Mouse (Mus musculus): Measurements from ENCODE around the gene Hspb9. TPM values are rescaled to one million over a fixed set of nuclear protein-coding genes. Genes with fewer than 3 reads are reported as not detected.
A peak's percentile ranks its signal among the peaks of the same experiment; 100 is the strongest.

Hspb9 gene
- polyA plus RNA-seq, 1 experiment from 2014 or later = 0.24 TPM

DNA sequence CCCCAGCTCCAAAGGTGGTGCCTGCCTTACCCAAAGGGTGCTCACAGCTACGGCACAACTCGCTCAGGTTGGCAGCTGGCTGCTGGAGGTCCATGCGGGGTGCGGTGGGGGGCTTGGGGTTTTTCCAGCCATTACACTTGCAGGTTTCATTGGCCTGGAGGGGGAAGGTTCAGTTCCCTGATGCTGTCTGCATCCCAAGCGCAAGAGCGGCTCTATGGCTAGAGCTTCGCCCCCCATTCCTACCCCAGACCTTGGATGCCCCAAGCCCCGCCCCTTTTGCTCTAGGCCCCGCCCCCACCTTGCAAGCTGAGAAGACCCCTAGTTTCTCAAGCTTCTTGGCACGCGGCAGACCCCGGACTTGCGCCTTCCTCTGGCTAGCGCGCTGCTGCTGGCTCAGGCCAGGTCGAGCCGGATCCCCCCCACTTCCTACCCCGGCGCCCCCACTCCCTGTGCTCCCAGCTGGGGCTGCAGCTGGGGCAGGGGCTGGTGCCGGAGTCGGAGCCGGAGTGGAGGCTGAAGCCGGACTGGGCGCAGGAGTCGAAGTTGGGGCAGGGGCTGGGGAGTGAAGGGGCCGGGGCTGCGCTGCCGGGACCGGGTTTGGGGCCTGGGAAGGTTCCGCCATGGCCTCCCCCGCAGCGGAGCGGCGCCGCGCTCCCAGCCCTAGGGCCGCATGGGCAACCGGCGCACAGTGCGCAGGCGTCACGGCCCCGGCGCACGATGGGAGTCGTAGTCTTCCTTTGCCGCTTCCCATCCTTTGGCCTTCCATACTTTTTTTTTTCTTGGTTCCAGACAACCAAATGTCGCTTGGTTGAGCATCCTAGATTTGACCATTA lies 1.7 kb upstream of the Hspb9 start, which contains the start of gene Kat2a:
Gene Kat2a (minus strand): TSS at position 683 of the 833 bp plus-strand sequence.
- Histone ChIP-seq H3K4me2 (ENCODE audit: low read depth, low read length) (peak within 1 kb of the TSS; percentile 78), H3K9me3 (replicated peaks; ENCODE audit: control insufficient read depth, low read length) (no peaks in the 10 kb centered on the region), H3K9ac (ENCODE audit: low read length) (peak within 1 kb of the TSS; percentile 95), H3K27ac (ENCODE audit: low read length) (peak within 1 kb of the TSS; percentile 66), H3K4me3 (ENCODE audit: low read length) (peak within 1 kb of the TSS; percentile 90), H3K4me1 (ENCODE audit: control insufficient read depth, insufficient read depth, low read length) (peaks cover 22% of the 10 kb centered on the region), H3K27me3 (ENCODE audit: control insufficient read depth, insufficient read depth, low read length) (no peaks in the 10 kb centered on the region), H3K36me3 (ENCODE audit: control insufficient read depth, insufficient read depth) (peaks cover 36% of the 10 kb centered on the region)
- WGBS = 2% methylated on average over 48 of the region's 48 CpGs
- ATAC-seq (replicated peaks; ENCODE audit: extremely low read depth, insufficient read depth, low FRiP score) = peak; percentile 85

DNA sequence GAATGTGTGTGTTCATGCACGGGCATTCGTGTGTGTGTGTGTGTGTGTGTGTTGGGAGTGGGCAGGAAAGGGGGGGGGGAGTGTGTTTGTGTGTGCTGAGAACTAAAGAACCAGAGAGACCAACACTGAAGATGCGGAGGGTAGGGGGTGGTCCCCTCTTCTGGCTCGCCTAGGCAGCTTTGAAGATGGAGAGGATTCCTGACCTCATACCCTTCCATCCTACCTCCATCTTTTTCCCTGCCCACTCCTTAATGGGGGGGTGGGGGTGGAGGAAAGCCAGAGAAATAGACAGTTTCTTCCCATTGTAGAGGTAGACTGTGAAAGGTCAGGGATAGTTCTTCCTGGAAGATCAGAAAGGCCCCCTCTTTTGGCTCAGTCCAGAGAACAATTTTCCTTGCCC lies 476 bp upstream of the Hspb9 start:
- 71% methylated on average over 4 of the region's 4 CpGs for WGBS
- no peak for ATAC-seq (replicated peaks; ENCODE audit: extremely low read depth, insufficient read depth, low FRiP score)

DNA sequence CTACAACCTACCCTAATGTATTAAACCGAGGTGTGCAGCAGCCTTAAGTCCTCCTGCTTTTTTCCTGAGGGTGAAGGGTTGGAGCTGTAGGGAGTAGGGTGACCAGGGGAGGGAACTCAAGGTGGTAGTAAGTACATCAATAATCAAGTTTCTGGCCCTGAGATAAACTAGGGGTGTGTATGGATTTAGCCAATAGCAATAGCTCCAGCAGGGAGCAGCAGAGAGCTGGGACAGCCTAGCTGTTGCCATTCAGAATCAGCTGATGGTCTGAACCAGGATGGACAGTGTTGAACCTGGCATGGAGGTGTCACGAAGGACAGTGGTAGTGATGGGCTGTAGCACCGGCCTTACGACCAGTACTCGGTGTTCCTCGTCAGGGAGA lies 875 bp downstream of the Hspb9 start:
- no peak overlapping the region for H3K9ac ChIP-seq (ENCODE audit: low read length)

More for the DNA sequence above, 476 bp upstream of the Hspb9 start:
- no peaks in the 10 kb centered on the region for H3K9me3 ChIP-seq (replicated peaks; ENCODE audit: control insufficient read depth, low read length)
- peak overlapping the region; percentile 66 for H3K27ac ChIP-seq (ENCODE audit: low read length)
- peak overlapping the region; percentile 59 for H3K4me2 ChIP-seq (ENCODE audit: low read depth, low read length)
- H3K9ac ChIP-seq (ENCODE audit: low read length) = peak overlapping the region; percentile 53
- H3K36me3 ChIP-seq (ENCODE audit: control insufficient read depth, insufficient read depth) = peaks cover 34% of the 10 kb centered on the region
- peaks cover 22% of the 10 kb centered on the region for H3K4me1 ChIP-seq (ENCODE audit: control insufficient read depth, insufficient read depth, low read length)
- peak overlapping the region; percentile 34; the same call in 1 of the 2 replicates for H3K4me3 ChIP-seq (ENCODE audit: low read length)
- no peaks in the 10 kb centered on the region for H3K27me3 ChIP-seq (ENCODE audit: control insufficient read depth, insufficient read depth, low read length)

DNA sequence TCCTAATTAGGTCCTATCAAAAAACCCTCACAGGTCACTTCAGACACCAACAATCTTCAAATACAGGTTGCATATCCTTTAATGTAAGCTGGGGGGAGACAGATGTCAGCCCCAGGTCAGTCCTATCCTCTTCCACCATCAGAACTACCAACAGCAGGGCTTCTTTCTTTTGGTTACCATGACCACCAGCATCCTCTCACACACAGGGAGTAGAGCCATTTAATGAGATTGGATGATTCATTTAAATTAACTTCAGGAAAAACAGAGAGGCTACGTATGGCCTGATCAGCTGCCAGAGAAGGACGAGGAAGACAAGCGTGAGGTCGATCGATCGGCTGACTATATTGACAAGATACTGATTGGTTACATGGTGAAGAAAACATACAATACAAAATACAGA lies 1.3 kb downstream of the Hspb9 start:
- Histone ChIP-seq H3K4me1 (ENCODE audit: control insufficient read depth, insufficient read depth, low read length) (peaks cover 29% of the 10 kb centered on the region), H3K27me3 (ENCODE audit: control insufficient read depth, insufficient read depth, low read length) (no peaks in the 10 kb centered on the region), H3K4me2 (ENCODE audit: low read depth, low read length) (no peak overlapping the region), H3K9ac (ENCODE audit: low read length) (no peak overlapping the region), H3K36me3 (ENCODE audit: control insufficient read depth, insufficient read depth) (peaks cover 24% of the 10 kb centered on the region), H3K9me3 (replicated peaks; ENCODE audit: control insufficient read depth, low read length) (no peaks in the 10 kb centered on the region), H3K4me3 (ENCODE audit: low read length) (no peak overlapping the region), H3K27ac (ENCODE audit: low read length) (no peak overlapping the region)
- WGBS = 93% methylated on average over 6 of the region's 6 CpGs
- ATAC-seq (replicated peaks; ENCODE audit: extremely low read depth, insufficient read depth, low FRiP score) = no peak

More for the DNA sequence above, 875 bp downstream of the Hspb9 start:
- H3K4me3 ChIP-seq (ENCODE audit: low read length) = no peak overlapping the region; the same call in 1 of the 2 replicates
- peak overlapping the region; percentile 59; the same call in 1 of the 2 replicates for H3K4me2 ChIP-seq (ENCODE audit: low read depth, low read length)
- H3K4me1 ChIP-seq (ENCODE audit: control insufficient read depth, insufficient read depth, low read length) = peaks cover 25% of the 10 kb centered on the region
- peaks cover 24% of the 10 kb centered on the region for H3K36me3 ChIP-seq (ENCODE audit: control insufficient read depth, insufficient read depth)
- WGBS = 33% methylated on average over 6 of the region's 6 CpGs
- no peaks in the 10 kb centered on the region for H3K27me3 ChIP-seq (ENCODE audit: control insufficient read depth, insufficient read depth, low read length)
- ATAC-seq (replicated peaks; ENCODE audit: extremely low read depth, insufficient read depth, low FRiP score) = peak; percentile 21; the same call in 1 of the 2 replicates
- no peaks in the 10 kb centered on the region for H3K9me3 ChIP-seq (replicated peaks; ENCODE audit: control insufficient read depth, low read length)
- H3K27ac ChIP-seq (ENCODE audit: low read length) = peak overlapping the region; percentile 9

DNA sequence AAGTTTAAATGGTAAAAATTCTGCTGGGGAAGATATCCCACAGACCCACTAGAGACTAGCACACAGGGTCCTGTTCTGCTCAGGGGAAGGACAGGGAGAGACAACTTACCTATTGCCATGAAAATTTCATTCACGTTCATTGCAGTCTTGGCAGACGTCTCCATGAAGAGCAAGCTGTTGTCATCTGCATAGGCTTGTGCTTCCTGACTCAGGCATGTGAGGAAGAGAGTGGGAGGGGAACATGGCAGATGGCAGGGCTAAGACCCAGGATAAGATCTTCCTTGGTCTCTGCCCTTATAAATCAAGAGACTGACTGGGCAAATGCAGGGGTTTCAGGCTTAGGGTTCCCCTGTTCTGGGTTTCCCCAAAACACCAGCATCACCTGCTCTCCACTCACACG lies 3.0 kb downstream of the Hspb9 start:
- H3K36me3 ChIP-seq (ENCODE audit: control insufficient read depth, insufficient read depth) = peaks cover 22% of the 10 kb centered on the region
- H3K4me3 ChIP-seq (ENCODE audit: low read length) = no peak overlapping the region
- H3K4me2 ChIP-seq (ENCODE audit: low read depth, low read length) = no peak overlapping the region
- no peak overlapping the region for H3K27ac ChIP-seq (ENCODE audit: low read length)
- H3K4me1 ChIP-seq (ENCODE audit: control insufficient read depth, insufficient read depth, low read length) = peaks cover 41% of the 10 kb centered on the region
- 84% methylated on average over 3 of the region's 3 CpGs for WGBS
- no peaks in the 10 kb centered on the region for H3K9me3 ChIP-seq (replicated peaks; ENCODE audit: control insufficient read depth, low read length)
- no peak for ATAC-seq (replicated peaks; ENCODE audit: extremely low read depth, insufficient read depth, low FRiP score)
- no peaks in the 10 kb centered on the region for H3K27me3 ChIP-seq (ENCODE audit: control insufficient read depth, insufficient read depth, low read length)
- no peak overlapping the region for H3K9ac ChIP-seq (ENCODE audit: low read length)

DNA sequence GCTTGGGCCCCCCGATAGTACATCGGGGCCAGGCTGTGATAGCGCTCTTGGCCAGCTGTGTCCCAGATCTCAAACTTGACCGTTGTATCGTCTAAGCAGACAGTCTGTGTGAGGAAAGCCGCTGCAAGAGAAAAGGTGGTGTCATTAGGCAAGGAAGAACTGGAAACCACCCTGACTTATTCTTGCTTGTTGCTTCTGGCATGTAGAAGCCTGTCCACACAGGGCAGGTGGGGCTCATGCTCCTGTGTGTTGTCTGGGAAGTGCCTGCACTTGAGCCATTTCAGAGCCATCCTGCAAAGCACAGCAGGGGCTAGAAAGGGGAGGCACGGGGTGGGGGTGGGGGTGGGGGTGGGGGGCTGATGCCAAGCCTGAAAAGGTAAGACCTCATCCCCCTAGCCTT lies 4.8 kb downstream of the Hspb9 start:
- no peak for ATAC-seq (replicated peaks; ENCODE audit: extremely low read depth, insufficient read depth, low FRiP score)
- Histone ChIP-seq H3K9me3 (replicated peaks; ENCODE audit: control insufficient read depth, low read length) (no peaks in the 10 kb centered on the region), H3K27me3 (ENCODE audit: control insufficient read depth, insufficient read depth, low read length) (no peaks in the 10 kb centered on the region), H3K4me3 (ENCODE audit: low read length) (no peak overlapping the region), H3K4me1 (ENCODE audit: control insufficient read depth, insufficient read depth, low read length) (peaks cover 48% of the 10 kb centered on the region), H3K9ac (ENCODE audit: low read length) (no peak overlapping the region), H3K27ac (ENCODE audit: low read length) (no peak overlapping the region), H3K36me3 (ENCODE audit: control insufficient read depth, insufficient read depth) (peaks cover 22% of the 10 kb centered on the region), H3K4me2 (ENCODE audit: low read depth, low read length) (no peak overlapping the region)
- 89% methylated on average over 7 of the region's 7 CpGs for WGBS

DNA sequence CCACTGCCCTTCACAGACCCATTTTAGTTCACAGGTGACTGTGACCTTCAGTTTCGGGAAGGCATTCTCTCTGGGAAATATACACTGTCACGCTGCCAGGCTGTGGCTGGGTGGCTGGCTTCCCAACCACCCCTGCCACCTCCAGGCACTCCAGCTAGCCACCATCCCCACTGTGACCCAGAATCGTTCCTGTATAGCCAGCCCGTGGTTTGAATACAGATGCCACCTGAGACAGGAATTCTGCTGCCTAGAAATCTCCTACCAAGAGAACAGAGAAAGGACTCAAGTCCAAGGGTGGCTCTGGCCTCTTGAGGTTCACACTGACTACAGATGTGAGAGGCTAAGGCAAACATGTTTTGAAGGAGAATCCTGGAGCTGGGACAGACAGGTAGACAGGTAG lies 5.2 kb downstream of the Hspb9 start:
- no peak for ATAC-seq (replicated peaks; ENCODE audit: extremely low read depth, insufficient read depth, low FRiP score)
- Histone ChIP-seq H3K4me1 (ENCODE audit: control insufficient read depth, insufficient read depth, low read length) (peaks cover 47% of the 10 kb centered on the region), H3K4me3 (ENCODE audit: low read length) (no peak overlapping the region), H3K36me3 (ENCODE audit: control insufficient read depth, insufficient read depth) (peaks cover 22% of the 10 kb centered on the region), H3K9ac (ENCODE audit: low read length) (no peak overlapping the region), H3K27ac (ENCODE audit: low read length) (no peak overlapping the region), H3K9me3 (replicated peaks; ENCODE audit: control insufficient read depth, low read length) (no peaks in the 10 kb centered on the region), H3K4me2 (ENCODE audit: low read depth, low read length) (no peak overlapping the region), H3K27me3 (ENCODE audit: control insufficient read depth, insufficient read depth, low read length) (no peaks in the 10 kb centered on the region)
- 67% methylated on average over 4 of the region's 4 CpGs for WGBS

DNA sequence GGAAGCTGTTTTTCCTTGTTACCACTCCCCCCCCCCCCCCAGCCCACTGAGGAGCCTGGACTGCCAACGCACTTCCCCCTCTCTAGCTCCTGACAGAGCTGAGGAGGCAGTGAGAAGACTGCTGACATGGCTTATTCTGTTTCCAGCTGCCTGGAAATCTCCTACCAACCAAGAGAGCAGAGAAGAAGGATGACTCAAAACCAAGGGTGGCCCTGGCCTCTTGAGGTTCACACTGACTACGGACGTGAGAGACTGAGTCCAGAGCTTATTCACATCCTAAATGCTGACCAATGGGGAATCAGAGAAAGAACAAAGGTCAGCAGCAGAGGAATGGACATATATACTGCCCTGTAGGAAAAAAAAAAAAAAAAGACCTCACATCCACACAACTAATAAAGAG lies 5.7 kb downstream of the Hspb9 start:
- no peak for ATAC-seq (replicated peaks; ENCODE audit: extremely low read depth, insufficient read depth, low FRiP score)
- no peak overlapping the region for H3K27ac ChIP-seq (ENCODE audit: low read length)
- 61% methylated on average over 3 of the region's 3 CpGs for WGBS
- no peak overlapping the region for H3K9ac ChIP-seq (ENCODE audit: low read length)
- peaks cover 45% of the 10 kb centered on the region for H3K4me1 ChIP-seq (ENCODE audit: control insufficient read depth, insufficient read depth, low read length)
- H3K4me2 ChIP-seq (ENCODE audit: low read depth, low read length) = no peak overlapping the region
- no peaks in the 10 kb centered on the region for H3K27me3 ChIP-seq (ENCODE audit: control insufficient read depth, insufficient read depth, low read length)
- H3K4me3 ChIP-seq (ENCODE audit: low read length) = no peak overlapping the region
- peaks cover 22% of the 10 kb centered on the region for H3K36me3 ChIP-seq (ENCODE audit: control insufficient read depth, insufficient read depth)
- H3K9me3 ChIP-seq (replicated peaks; ENCODE audit: control insufficient read depth, low read length) = no peaks in the 10 kb centered on the region

DNA sequence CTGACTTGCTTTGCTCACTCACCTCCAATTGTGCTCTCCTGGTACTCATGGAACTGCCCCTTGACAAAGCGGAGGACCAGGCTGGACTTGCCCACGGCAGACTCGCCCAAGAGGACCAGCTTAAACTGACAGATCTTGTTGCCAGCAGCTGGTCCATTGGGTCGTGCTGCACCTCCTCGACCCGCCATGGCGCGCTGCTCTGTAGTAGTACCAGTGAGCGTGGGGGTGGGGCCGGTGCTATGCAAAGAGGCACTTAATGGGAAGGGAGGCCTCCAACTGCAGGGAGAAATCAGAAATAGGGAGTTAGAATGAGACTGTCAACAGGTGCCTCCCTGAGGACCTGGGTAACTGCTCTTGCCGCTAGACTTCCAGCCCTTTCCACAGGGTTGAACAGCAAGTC lies 6.2 kb downstream of the Hspb9 start:
- Histone ChIP-seq H3K27me3 (ENCODE audit: control insufficient read depth, insufficient read depth, low read length) (no peaks in the 10 kb centered on the region), H3K4me3 (ENCODE audit: low read length) (no peak overlapping the region), H3K9me3 (replicated peaks; ENCODE audit: control insufficient read depth, low read length) (no peaks in the 10 kb centered on the region), H3K4me1 (ENCODE audit: control insufficient read depth, insufficient read depth, low read length) (peaks cover 48% of the 10 kb centered on the region), H3K36me3 (ENCODE audit: control insufficient read depth, insufficient read depth) (peaks cover 22% of the 10 kb centered on the region), H3K27ac (ENCODE audit: low read length) (peak overlapping the region; percentile 7; the same call in 1 of the 2 replicates), H3K4me2 (ENCODE audit: low read depth, low read length) (no peak overlapping the region), H3K9ac (ENCODE audit: low read length) (no peak overlapping the region)
- no peak for ATAC-seq (replicated peaks; ENCODE audit: extremely low read depth, insufficient read depth, low FRiP score)
- 75% methylated on average over 11 of the region's 11 CpGs for WGBS

Measured in heart, embryonic 16.5 days (tissue).